Mouse (Mus musculus) left cerebral cortex, adult 11 months (tissue): ENCODE results near the gene Col6a6.

Experiments used
- DNase-seq: peaks from one replicate; pipeline ENCODE4 v3.0.0; 2022; ENCODE audit warnings: low spot score

The Col6a6 gene

GRCm38 (mm10) chr9:105800286-105800685 is 27.7 kb downstream of the Col6a6 start:
- DNase-seq = no peak

GRCm38 (mm10) chr9:105796137-105796536 is 31.8 kb downstream of the Col6a6 start:
- no peak for DNase-seq

- no peak for DNase-seq
These were observed 33.0 kb downstream of the Col6a6 start for GRCm38 (mm10) chr9:105794965-105795364.

GRCm38 (mm10) chr9:105791810-105792209 is 36.1 kb downstream of the Col6a6 start:
- no peak for DNase-seq

GRCm38 (mm10) chr9:105788203-105788602 is 39.8 kb downstream of the Col6a6 start:
- DNase-seq = no peak

- no peak for DNase-seq
These were observed 40.2 kb downstream of the Col6a6 start for GRCm38 (mm10) chr9:105787800-105788199.

GRCm38 (mm10) chr9:105784026-105784425 is 43.9 kb downstream of the Col6a6 start:
- DNase-seq = no peak

- no peak for DNase-seq
These were observed 47.3 kb downstream of the Col6a6 start for GRCm38 (mm10) chr9:105780696-105781095.

GRCm38 (mm10) chr9:105778741-105779140 is 49.2 kb downstream of the Col6a6 start:
- no peak for DNase-seq

GRCm38 (mm10) chr9:105774878-105775277 is 53.1 kb downstream of the Col6a6 start:
- no peak for DNase-seq

GRCm38 (mm10) chr9:105774321-105774720 is 53.6 kb downstream of the Col6a6 start:
- no peak for DNase-seq

- DNase-seq = no peak
These were observed 56.6 kb downstream of the Col6a6 start for GRCm38 (mm10) chr9:105771380-105771779.

- DNase-seq = no peak
These were observed 57.3 kb downstream of the Col6a6 start for GRCm38 (mm10) chr9:105770690-105771089.

- no peak for DNase-seq
These were observed 62.1 kb downstream of the Col6a6 start for GRCm38 (mm10) chr9:105765891-105766290.

- no peak for DNase-seq
These were observed 63.3 kb downstream of the Col6a6 start for GRCm38 (mm10) chr9:105764681-105765080.

- DNase-seq = no peak
These were observed 63.8 kb downstream of the Col6a6 start for GRCm38 (mm10) chr9:105764127-105764526.

- no peak for DNase-seq
These were observed 64.3 kb downstream of the Col6a6 start for GRCm38 (mm10) chr9:105763625-105764024.

GRCm38 (mm10) chr9:105762274-105762673 is 65.7 kb downstream of the Col6a6 start:
- no peak for DNase-seq

- no peak for DNase-seq
These were observed 69.1 kb downstream of the Col6a6 start for GRCm38 (mm10) chr9:105758861-105759260.

- DNase-seq = no peak
These were observed 69.7 kb downstream of the Col6a6 start for GRCm38 (mm10) chr9:105758173-105758765.

GRCm38 (mm10) chr9:105754256-105754655 is 73.7 kb downstream of the Col6a6 start:
- DNase-seq = no peak

GRCm38 (mm10) chr9:105745861-105746260 is 82.1 kb downstream of the Col6a6 start:
- DNase-seq = no peak

GRCm38 (mm10) chr9:105740413-105740812 is 87.5 kb downstream of the Col6a6 start:
- no peak for DNase-seq

GRCm38 (mm10) chr9:105739446-105739845 is 88.5 kb downstream of the Col6a6 start:
- no peak for DNase-seq
